Mouse (Mus musculus) ovary, adult 2 months (tissue): ENCODE measurements around the gene Gamt. TPM values are rescaled to one million over a fixed set of nuclear protein-coding genes. Genes with fewer than 3 reads are reported as not detected.

Source experiments
- polyA plus RNA-seq: library from polyadenylated mRNA; depleted of rRNA; stranded (reverse); fragments of >200 nt; gene quantifications from 2 replicates; pipeline ENCODE4 v1.2.3, GENCODE M21; 2012; rRNA removed

Gamt gene
- 151 and 218 TPM in 2 replicates for polyA plus RNA-seq

DNA sequence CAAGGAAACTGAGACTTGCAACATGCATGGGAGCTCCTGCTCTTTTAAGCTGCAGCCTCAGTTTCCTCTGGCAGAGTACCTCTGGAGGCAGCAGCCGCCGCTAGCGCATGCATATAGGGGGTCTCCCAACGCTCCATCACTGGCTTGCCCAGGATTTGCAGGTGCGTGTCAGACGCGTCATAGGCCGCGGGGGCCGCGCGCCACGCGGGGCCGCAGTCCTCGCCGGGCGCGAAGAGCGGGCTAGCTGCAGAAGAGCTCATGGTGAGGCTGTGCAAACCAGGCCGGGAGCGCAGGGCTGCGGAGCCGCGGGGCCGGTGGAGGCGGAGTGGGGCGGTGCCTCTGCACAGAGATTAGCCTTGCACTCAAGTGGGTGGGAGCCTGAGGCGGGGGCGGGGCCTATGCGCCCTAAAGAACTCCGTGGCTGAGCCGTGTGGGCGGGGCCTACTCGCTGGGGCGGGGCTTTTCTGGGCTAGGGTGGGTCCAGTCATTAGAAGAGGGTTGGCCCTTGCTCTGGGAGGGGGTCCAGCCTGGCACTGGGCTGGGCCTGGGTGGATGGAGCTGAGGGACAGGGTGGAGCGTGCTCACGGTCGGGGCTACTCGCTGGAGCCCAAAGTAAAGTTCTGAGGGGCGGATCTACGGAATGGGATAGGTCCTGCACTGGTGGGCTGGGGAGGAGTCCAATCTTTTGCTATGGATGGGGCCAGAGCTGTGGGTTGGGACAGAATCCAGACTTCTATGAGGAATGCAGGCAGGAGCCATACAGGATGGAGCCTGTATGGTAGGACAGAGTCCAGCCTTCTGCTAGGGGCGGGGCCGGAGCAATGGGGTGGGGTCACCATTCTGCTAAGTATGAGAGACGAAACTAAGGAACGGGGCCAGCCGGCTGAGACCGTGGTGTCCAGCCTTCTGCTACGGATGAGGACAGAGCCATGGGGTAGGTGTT is at the start of gene Gamt, which contains the start of gene Dazap1:
Gene Gamt, minus strand, starts transcription at position 371 of the 943 bp plus-strand sequence.
Gene Dazap1, plus strand, starts transcription at position 845 of the 943 bp plus-strand sequence.

DNA sequence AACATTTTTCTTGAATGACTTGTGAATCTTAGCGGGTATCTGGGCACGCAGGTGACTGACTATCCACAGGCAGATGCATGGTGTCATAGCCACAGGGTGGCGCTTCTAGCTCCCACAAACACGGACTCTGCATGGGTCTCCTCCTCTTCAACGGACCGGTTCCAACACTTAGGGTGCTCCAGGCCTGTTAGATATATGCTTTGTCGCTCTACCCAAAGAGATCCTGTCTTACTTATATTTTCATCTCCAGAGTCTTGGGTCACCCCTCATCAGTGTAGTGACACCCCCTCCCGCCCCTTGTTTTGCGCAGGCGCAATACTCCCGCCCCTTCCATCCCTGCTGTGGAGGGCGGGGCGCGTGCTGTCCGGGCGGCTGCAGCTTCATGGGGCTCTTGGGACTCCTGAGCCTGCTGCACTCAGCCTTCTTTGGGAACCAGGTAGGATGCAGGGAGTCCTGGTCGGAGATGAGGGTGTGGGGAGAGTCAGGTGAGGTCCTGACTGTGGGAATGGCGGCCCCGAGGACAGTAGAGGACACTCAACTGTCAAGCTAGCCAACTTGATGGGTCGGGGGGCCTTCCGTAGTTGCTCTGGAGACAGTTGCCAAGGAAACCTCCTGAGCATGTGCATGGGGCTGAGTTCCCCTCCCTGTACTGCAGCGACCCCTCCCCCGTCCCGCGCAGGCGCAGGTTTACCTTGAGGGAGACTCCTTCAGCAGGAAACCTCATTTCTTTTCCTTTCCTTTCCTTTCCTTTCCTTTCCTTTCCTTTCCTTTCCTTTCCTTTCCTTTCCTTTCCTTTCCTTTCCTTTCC is 35.0 kb upstream of the Gamt start, which contains the start of gene Apc2:
Gene Apc2, plus strand, starts transcription at position 360 of the 808 bp plus-strand sequence.

GRCm38 (mm10) chr10:80292251-80293146 is 31.7 kb upstream of the Gamt start, which contains the start of gene Rps15:
Gene Rps15, plus strand, starts transcription at chr10:80292453.

DNA sequence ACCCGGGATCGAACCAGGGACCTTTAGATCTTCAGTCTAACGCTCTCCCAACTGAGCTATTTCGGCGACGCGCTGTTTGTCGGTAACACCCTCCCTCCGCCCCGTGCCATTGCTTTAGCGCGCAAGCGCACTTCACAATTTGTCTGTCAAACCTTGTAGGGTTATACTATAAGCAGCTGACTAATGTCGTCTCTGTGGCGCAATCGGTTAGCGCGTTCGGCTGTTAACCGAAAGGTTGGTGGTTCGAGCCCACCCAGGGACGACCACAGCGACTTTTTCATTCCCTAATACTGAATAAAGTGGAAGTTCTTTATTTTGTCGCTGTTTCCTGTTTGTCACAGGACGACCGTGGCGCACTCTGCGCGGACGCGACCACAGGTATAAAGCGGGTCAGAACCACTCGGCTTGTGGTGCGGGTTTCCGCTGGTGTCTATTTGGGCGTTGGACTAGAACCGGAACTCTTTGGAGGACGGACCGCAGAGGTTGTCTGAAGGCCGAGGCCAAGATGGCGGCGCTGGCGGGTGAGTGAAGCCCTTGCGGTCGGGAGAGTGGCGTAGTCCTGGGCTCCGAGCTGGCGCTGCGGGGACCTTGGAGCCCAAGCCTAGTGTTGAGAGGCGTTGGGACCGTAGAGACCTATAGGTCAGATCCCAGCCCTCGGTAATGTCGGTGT is 11.7 kb downstream of the Gamt start, which contains the start of gene Ndufs7:
Gene Ndufs7, plus strand, starts transcription at position 151 of the 670 bp plus-strand sequence.

GRCm38 (mm10) chr10:80226416-80227165 is 34.2 kb downstream of the Gamt start, which contains the start of gene Mum1:
Gene Mum1, plus strand, starts transcription at chr10:80226434.

Other genes with a start within 250 kb of the Gamt start
- 23.1 and 27.9 TPM in 2 replicates for gene Arhgap45, start 244.4 kb downstream of the Gamt start, polyA plus RNA-seq
- gene Polr2e, start 221.2 kb downstream of the Gamt start, polyA plus RNA-seq, result 406 and 421 TPM in 2 replicates
- 613 and 620 TPM in 2 replicates for gene Gpx4, start 213.8 kb downstream of the Gamt start, polyA plus RNA-seq
- gene Sbno2, start 155.4 kb downstream of the Gamt start, polyA plus RNA-seq, result 85.9 and 89.3 TPM in 2 replicates
- gene Stk11, start 145.2 kb downstream of the Gamt start, polyA plus RNA-seq, result 186 and 203 TPM in 2 replicates
- 1,675 and 3,137 TPM in 2 replicates for gene Atp5d, start 122.4 kb downstream of the Gamt start, polyA plus RNA-seq
- gene Cbarp, start 120.2 kb downstream of the Gamt start, polyA plus RNA-seq, result 58.9 and 61.5 TPM in 2 replicates
- gene Midn, start 112.7 kb downstream of the Gamt start, polyA plus RNA-seq, result 221 and 248 TPM in 2 replicates
- 166 and 186 TPM in 2 replicates for gene Cirbp, start 95.0 kb downstream of the Gamt start, polyA plus RNA-seq
- gene 1600002K03Rik, start 88.1 kb downstream of the Gamt start, polyA plus RNA-seq, result 11.6 and 15.0 TPM in 2 replicates
- 24.1 and 27.6 TPM in 2 replicates for gene Efna2, start 81.5 kb downstream of the Gamt start, polyA plus RNA-seq
- 50.0 and 52.1 TPM in 2 replicates for gene Mum1, start 34.6 kb downstream of the Gamt start, polyA plus RNA-seq
- gene Ndufs7, start 11.9 kb downstream of the Gamt start, polyA plus RNA-seq, result 763 TPM in 2 replicates
- 82.9 and 83.0 TPM in 2 replicates for gene Dazap1, start 474 bp upstream of the Gamt start, polyA plus RNA-seq
- gene Rps15, start 31.4 kb upstream of the Gamt start, polyA plus RNA-seq, result 1,795 and 1,851 TPM in 2 replicates
- gene Apc2, start 35.0 kb upstream of the Gamt start, polyA plus RNA-seq, result 3.4 and 4.0 TPM in 2 replicates
- gene 2310011J03Rik, start 59.5 kb upstream of the Gamt start, polyA plus RNA-seq, result 71.0 and 75.2 TPM in 2 replicates
- 17.4 and 20.3 TPM in 2 replicates for gene Pcsk4, start 68.5 kb upstream of the Gamt start, polyA plus RNA-seq
- gene Reep6, start 68.9 kb upstream of the Gamt start, polyA plus RNA-seq, result 8.6 and 13.7 TPM in 2 replicates
- gene Adamtsl5, start 87.4 kb upstream of the Gamt start, polyA plus RNA-seq, result 18.5 and 21.2 TPM in 2 replicates
- gene Plk5, start 95.4 kb upstream of the Gamt start, polyA plus RNA-seq, result 8.2 and 10.0 TPM in 2 replicates
- gene Mex3d, start 126.6 kb upstream of the Gamt start, polyA plus RNA-seq, result 95.3 and 114 TPM in 2 replicates
- 266 and 282 TPM in 2 replicates for gene Mbd3, start 138.5 kb upstream of the Gamt start, polyA plus RNA-seq
- 1,515 and 1,936 TPM in 2 replicates for gene Uqcr11, start 145.8 kb upstream of the Gamt start, polyA plus RNA-seq
- 199 and 209 TPM in 2 replicates for gene Tcf3, start 172.6 kb upstream of the Gamt start, polyA plus RNA-seq
- gene Onecut3, start 233.8 kb upstream of the Gamt start, polyA plus RNA-seq, result 0.02 and 0.06 TPM in 2 replicates